30 mouse cellular contexts compared by ENCODE assay signal in genomic region chr13:118975008-118975407, GRCm38 (mm10).
"Had no signal": no experiment of that assay in that cellular context is flagged by ENCODE, and none has a peak within 500 bp of the region (broad histone marks: within the 10 kb centered on the region; RNA-seq: fewer than 3 reads in every experiment).

No protein-coding gene starts in this region.

- H3K4me1 ChIP-seq: limb, embryonic 10.5 days; limb, embryonic 12.5 days; limb, embryonic 15.5 days; liver, embryonic 12.5 days; liver, embryonic 13.5 days; liver, embryonic 15.5 days; lung, embryonic 15.5 days; megakaryocyte, embryonic 14.5 days; midbrain, embryonic 10.5 days; midbrain, embryonic 12.5 days; midbrain, embryonic 13.5 days; midbrain, embryonic 15.5 days; neural tube, embryonic 12.5 days had no signal

- H3K4me3 ChIP-seq: limb, embryonic 10.5 days; limb, embryonic 12.5 days; limb, embryonic 13.5 days; limb, embryonic 15.5 days; liver, embryonic 12.5 days; liver, embryonic 13.5 days; liver, embryonic 15.5 days; lung, embryonic 15.5 days; megakaryocyte, embryonic 14.5 days; midbrain, embryonic 10.5 days; midbrain, embryonic 12.5 days; midbrain, embryonic 13.5 days; midbrain, embryonic 15.5 days; myocyte; neural tube, embryonic 12.5 days had no signal

- H3K36me3 ChIP-seq: limb, embryonic 10.5 days; limb, embryonic 12.5 days; limb, embryonic 13.5 days; limb, embryonic 15.5 days; liver, embryonic 12.5 days; liver, embryonic 13.5 days; liver, embryonic 15.5 days; lung, embryonic 15.5 days; midbrain, embryonic 10.5 days; midbrain, embryonic 12.5 days; midbrain, embryonic 13.5 days; midbrain, embryonic 15.5 days; neural tube, embryonic 12.5 days had no signal

- DNase-seq: left cerebral cortex, postnatal 4 days; liver; liver, embryonic 13.5 days; liver, postnatal 0 days; lung, adult 18-20 months; lung, adult 2 months; lung, embryonic 14.5 days; lung, postnatal 10 days; lung, postnatal 14 days; lung, postnatal 36 days; lung, postnatal 4 days; midbrain, embryonic 14.5 days had no signal

- H3K9me3 ChIP-seq: limb, embryonic 10.5 days; limb, embryonic 12.5 days; limb, embryonic 13.5 days; limb, embryonic 15.5 days; liver, embryonic 12.5 days; liver, embryonic 13.5 days; liver, embryonic 15.5 days; lung, embryonic 15.5 days; megakaryocyte, embryonic 14.5 days; midbrain, embryonic 10.5 days; midbrain, embryonic 12.5 days; midbrain, embryonic 13.5 days; midbrain, embryonic 15.5 days; neural tube, embryonic 12.5 days had no signal

- H3K9ac ChIP-seq: limb, embryonic 12.5 days; limb, embryonic 13.5 days; limb, embryonic 15.5 days; liver, embryonic 12.5 days; liver, embryonic 13.5 days; liver, embryonic 14.5 days; liver, embryonic 15.5 days; liver, postnatal 0 days; lung, embryonic 14.5 days; lung, embryonic 15.5 days; midbrain, embryonic 12.5 days; midbrain, embryonic 13.5 days; midbrain, embryonic 15.5 days; neural tube, embryonic 12.5 days had no signal

- H3K27ac ChIP-seq: limb, embryonic 10.5 days; limb, embryonic 12.5 days; limb, embryonic 13.5 days; limb, embryonic 15.5 days; liver, embryonic 12.5 days; liver, embryonic 13.5 days; liver, embryonic 14.5 days; liver, embryonic 15.5 days; lung, embryonic 15.5 days; macrophage; midbrain, embryonic 10.5 days; midbrain, embryonic 12.5 days; midbrain, embryonic 13.5 days; midbrain, embryonic 15.5 days; neural tube, embryonic 12.5 days had no signal

- H3K27me3 ChIP-seq: limb, embryonic 12.5 days; limb, embryonic 13.5 days; limb, embryonic 15.5 days; liver, embryonic 12.5 days; liver, embryonic 13.5 days; liver, embryonic 15.5 days; lung, embryonic 15.5 days; megakaryocyte, embryonic 14.5 days; midbrain, embryonic 12.5 days; midbrain, embryonic 13.5 days; midbrain, embryonic 15.5 days; neural tube, embryonic 12.5 days had no signal

- H3K4me2 ChIP-seq: limb, embryonic 12.5 days; limb, embryonic 13.5 days; limb, embryonic 15.5 days; liver, embryonic 11.5 days; liver, embryonic 12.5 days; liver, embryonic 13.5 days; liver, embryonic 15.5 days; lung, embryonic 14.5 days; lung, embryonic 15.5 days; midbrain, embryonic 11.5 days; midbrain, embryonic 12.5 days; midbrain, embryonic 13.5 days; midbrain, embryonic 15.5 days; neural tube, embryonic 12.5 days had no signal
